Mouse (Mus musculus) ES-Bruce4 (cell line): Measurements from ENCODE around the gene Prss57. TPM values are rescaled to one million over a fixed set of nuclear protein-coding genes. Genes with fewer than 3 reads are reported as not detected.
"Not testable (repeated sequence)": the region's sequence is repeated elsewhere in the genome, so short reads cannot be mapped to it uniquely, and the experiment has no call there.

Experiments
- H3K27ac ChIP-seq: 2 replicates; pipeline ENCODE4 v1.5.1; 2012; ENCODE audit warnings: low read length, inconsistent platforms; ENCODE audit not compliant: insufficient read depth
- H3K27me3 ChIP-seq: 2 replicates; pipeline ENCODE4 v1.6.1; 2012; ENCODE audit warnings: mild to moderate bottlenecking, low read length, inconsistent platforms; ENCODE audit not compliant: control insufficient read depth, poor library complexity, insufficient read depth, severe bottlenecking
- H3K36me3 ChIP-seq: 2 replicates; pipeline ENCODE4 v1.6.1; 2012; ENCODE audit warnings: inconsistent platforms, mild to moderate bottlenecking, low read length, moderate library complexity; ENCODE audit not compliant: control insufficient read depth, poor library complexity, insufficient read depth, severe bottlenecking
- H3K4me1 ChIP-seq: one replicate; pipeline ENCODE4 v1.8.1; 2011; ENCODE audit warnings: low read length; ENCODE audit not compliant: control insufficient read depth, insufficient read depth
- H3K4me3 ChIP-seq: 2 replicates; pipeline ENCODE4 v1.5.1; 2011; ENCODE audit warnings: low read depth, mild to moderate bottlenecking, low read length
- H3K9ac ChIP-seq: 2 replicates; pipeline ENCODE4 v1.6.1; 2012; ENCODE audit warnings: low read depth, mild to moderate bottlenecking, inconsistent platforms; ENCODE audit not compliant: poor library complexity, severe bottlenecking
- H3K9me3 ChIP-seq: replicated peaks from 2 replicates; pipeline ENCODE4 v1.6.1; 2012; ENCODE audit warnings: mild to moderate bottlenecking, low read length, inconsistent platforms; ENCODE audit not compliant: control insufficient read depth, poor library complexity, insufficient read depth, severe bottlenecking
- CTCF ChIP-seq: IDR thresholded peaks from one replicate; pipeline ENCODE4 v1.8.1; 2011; ENCODE audit warnings: low read depth, low read length
- EP300 ChIP-seq: IDR thresholded peaks from 2 replicates; pipeline ENCODE4 v1.6.1; 2011; ENCODE audit warnings: low read depth, low read length; ENCODE audit not compliant: insufficient read depth
- POLR2A ChIP-seq: IDR thresholded peaks from one replicate; pipeline ENCODE4 v1.8.1; 2011; ENCODE audit warnings: low read length; ENCODE audit not compliant: insufficient read depth
- polyA plus RNA-seq: library from polyadenylated mRNA; stranded (reverse); fragments of >200 nt; gene quantifications from 2 replicates; pipeline ENCODE4 v1.2.4, GENCODE M21; 2011; ENCODE audit warnings: low read depth; ENCODE audit not compliant: missing spikeins, insufficient read depth, insufficient read length

Gene Prss57
- polyA plus RNA-seq, 1 experiment, result not detected

- H3K4me1 ChIP-seq, result peaks cover 3% of the 10 kb centered on the region
- no peak overlapping the region for H3K27ac ChIP-seq
- H3K9ac ChIP-seq, result no peak overlapping the region
- H3K9me3 ChIP-seq, result no peaks in the 10 kb centered on the region
- no peak for TF ChIP-seq CTCF
- TF ChIP-seq POLR2A, result no peak
- no peak for TF ChIP-seq EP300
- no peaks in the 10 kb centered on the region for H3K27me3 ChIP-seq
- peaks cover 13% of the 10 kb centered on the region for H3K36me3 ChIP-seq
- no peak overlapping the region for H3K4me3 ChIP-seq
These were observed 27.9 kb downstream of the Prss57 start for GRCm38 (mm10) chr10:79762875-79763274.

- no peak for TF ChIP-seq POLR2A
- no peak for TF ChIP-seq CTCF
- TF ChIP-seq EP300, result no peak
- H3K9ac ChIP-seq, result no peak overlapping the region
- H3K4me3 ChIP-seq, result no peak overlapping the region
- no peaks in the 10 kb centered on the region for H3K27me3 ChIP-seq
- H3K4me1 ChIP-seq, result peaks cover 3% of the 10 kb centered on the region
- H3K36me3 ChIP-seq, result peaks cover 13% of the 10 kb centered on the region
- no peak overlapping the region for H3K27ac ChIP-seq
- no peaks in the 10 kb centered on the region for H3K9me3 ChIP-seq
These were observed 30.1 kb downstream of the Prss57 start for GRCm38 (mm10) chr10:79760603-79761143.

DNA sequence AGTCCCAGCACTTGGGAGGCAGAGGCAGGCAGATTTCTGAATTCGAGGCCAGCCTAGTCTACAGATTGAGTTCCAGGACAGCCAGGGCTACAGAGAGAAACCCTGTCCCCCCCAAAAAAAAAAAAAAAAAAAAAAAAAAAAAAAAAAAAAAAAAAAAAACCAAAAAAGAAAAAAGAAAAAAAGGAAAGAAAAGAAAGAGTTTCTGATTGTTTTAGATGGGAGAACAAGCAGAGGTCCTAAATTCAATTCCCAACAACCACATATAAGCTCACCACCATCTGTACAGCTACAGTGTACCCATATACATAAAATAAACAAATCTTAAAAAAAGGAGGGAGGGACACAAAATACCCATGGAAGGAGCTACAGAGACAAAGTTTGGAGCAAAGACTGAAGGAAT is 31.1 kb downstream of the Prss57 start:
- not testable (repeated sequence) for H3K27me3 ChIP-seq, H3K4me3 ChIP-seq, H3K9ac ChIP-seq, H3K9me3 ChIP-seq, H3K27ac ChIP-seq, H3K4me1 ChIP-seq
- H3K36me3 ChIP-seq, result peaks cover 13% of the 10 kb centered on the region

GRCm38 (mm10) chr10:79756660-79757059 is 34.1 kb downstream of the Prss57 start:
- Histone ChIP-seq H3K36me3 (peaks cover 10% of the 10 kb centered on the region), H3K27ac (no peak overlapping the region), H3K9ac (no peak overlapping the region), H3K4me1 (no peaks in the 10 kb centered on the region), H3K4me3 (peak overlapping the region; percentile 22), H3K27me3 (no peaks in the 10 kb centered on the region), H3K9me3 (no peaks in the 10 kb centered on the region)
- TF ChIP-seq POLR2A (no peak), CTCF (no peak), EP300 (no peak)

DNA sequence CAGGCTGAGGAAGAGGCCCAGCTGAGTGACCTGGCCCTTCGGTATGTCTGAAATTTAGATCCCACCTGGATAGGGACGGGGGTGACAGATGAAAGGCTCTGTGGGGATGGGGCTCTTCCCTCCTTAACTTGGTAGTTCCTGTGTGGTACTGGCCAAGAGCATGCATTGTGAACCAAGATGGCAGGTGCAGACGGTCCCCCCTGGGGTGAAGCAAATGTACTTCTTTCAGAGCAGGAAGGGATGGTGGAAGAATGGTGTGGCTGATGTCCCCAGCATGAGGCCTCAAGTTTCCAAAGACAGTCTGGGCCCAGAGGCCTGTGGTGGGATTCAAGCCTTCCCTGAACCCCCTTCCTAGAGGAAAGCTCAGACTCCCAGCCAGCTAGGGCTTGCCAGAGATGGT is 34.9 kb downstream of the Prss57 start:
- H3K9ac ChIP-seq, result no peak overlapping the region
- no peaks in the 10 kb centered on the region for H3K27me3 ChIP-seq
- peaks cover 5% of the 10 kb centered on the region; the same call in 1 of the 2 replicates for H3K36me3 ChIP-seq

GRCm38 (mm10) chr10:79754856-79755516 is 35.8 kb downstream of the Prss57 start, which contains the start of gene Fgf22:
TSS of gene Fgf22 (plus strand) at chr10:79755076.
- TF ChIP-seq POLR2A (no peak), CTCF (no peak), EP300 (no peak)
- no peak within 1 kb of the TSS for H3K27ac ChIP-seq
- H3K36me3 ChIP-seq, result no peaks in the 10 kb centered on the region; the same call in 1 of the 2 replicates
- no peak within 1 kb of the TSS for H3K9ac ChIP-seq
- peak within 1 kb of the TSS; percentile 87 for H3K4me3 ChIP-seq
- no peaks in the 10 kb centered on the region for H3K27me3 ChIP-seq
- no peaks in the 10 kb centered on the region for H3K4me1 ChIP-seq
- no peaks in the 10 kb centered on the region for H3K9me3 ChIP-seq

More for the DNA sequence above, 34.9 kb downstream of the Prss57 start:
- Histone ChIP-seq H3K4me3 (no peak overlapping the region), H3K9me3 (no peaks in the 10 kb centered on the region), H3K27ac (no peak overlapping the region), H3K4me1 (no peaks in the 10 kb centered on the region)
- no peak for TF ChIP-seq CTCF
- TF ChIP-seq POLR2A, result no peak
- no peak for TF ChIP-seq EP300
